Mouse (Mus musculus) C2C12 (cell line): ENCODE measurements around the gene Gps1.

Source experiments
- CEBPB ChIP-seq: IDR thresholded peaks from one replicate; pipeline ENCODE4 v1.6.1; 2011; ENCODE audit warnings: low read depth, mild to moderate bottlenecking, control low read depth, moderate library complexity
- CTCF ChIP-seq: IDR thresholded peaks from one replicate; pipeline ENCODE4 v1.5.1; 2011; ENCODE audit not compliant: control insufficient read depth, insufficient read depth, insufficient read length
- FOSL1 ChIP-seq: IDR thresholded peaks from one replicate; pipeline ENCODE4 v1.8.0; 2011; ENCODE audit warnings: mild to moderate bottlenecking, low read length; ENCODE audit not compliant: poor library complexity, insufficient read depth, severe bottlenecking
- MAX ChIP-seq: IDR thresholded peaks from one replicate; pipeline ENCODE4 v1.6.1; 2011; ENCODE audit warnings: mild to moderate bottlenecking, control low read depth
- MYOD1 ChIP-seq: IDR thresholded peaks from one replicate; pipeline ENCODE4 v1.6.1; 2011; ENCODE audit warnings: low read depth; ENCODE audit not compliant: control insufficient read depth, insufficient read length
- MYOG ChIP-seq: IDR thresholded peaks from one replicate; pipeline ENCODE4 v1.6.1; 2011; ENCODE audit not compliant: control insufficient read depth, insufficient read length; ENCODE audit errors: extremely low read depth
- USF1 ChIP-seq: IDR thresholded peaks from one replicate; pipeline ENCODE4 v1.6.1; 2011; ENCODE audit warnings: low read depth, mild to moderate bottlenecking, control low read depth, moderate library complexity

DNA sequence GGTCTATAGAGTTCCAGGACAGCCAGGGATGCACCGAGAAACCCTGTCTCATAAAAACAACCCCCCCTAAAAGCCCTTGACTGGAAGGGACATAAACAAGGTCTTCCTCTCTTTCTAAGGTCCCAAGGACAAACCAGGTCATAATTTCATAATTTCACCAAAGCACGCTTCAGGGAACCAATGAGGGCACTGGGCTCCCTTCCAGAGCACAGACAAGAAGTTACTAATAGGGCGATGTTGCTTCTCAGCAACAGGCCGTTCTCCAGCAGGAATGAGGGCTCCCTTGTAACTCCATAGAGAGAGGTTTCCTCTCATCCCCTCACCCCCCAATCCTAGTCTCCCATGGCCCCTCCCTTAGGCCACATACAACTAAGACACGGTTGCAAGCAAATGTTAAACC, 43.1 kb upstream of the Gps1 start:
- no peak for TF ChIP-seq CTCF
- no peak for TF ChIP-seq MYOG
- TF ChIP-seq MYOD1: no peak
- TF ChIP-seq MAX: no peak
- TF ChIP-seq USF1: no peak
- no peak for TF ChIP-seq FOSL1
- no peak for TF ChIP-seq CEBPB
